Mouse (Mus musculus) olfactory bulb, adult 2 months (tissue): ENCODE results near the gene Pou2f2.
A peak's percentile ranks its signal among the peaks of the same experiment; 100 is the strongest.

Experiments used
- CTCF ChIP-seq: fragments of 200-500 bp; IDR thresholded peaks from 2 replicates; pipeline ENCODE4 v1.5.1; 2012; ENCODE audit warnings: low read depth, mild to moderate bottlenecking, low read length, moderate library complexity; ENCODE audit not compliant: insufficient read depth
- POLR2A ChIP-seq: fragments of 200-500 bp; IDR thresholded peaks from 2 replicates; pipeline ENCODE4 v1.6.1; 2012; ENCODE audit warnings: mild to moderate bottlenecking, low read depth, low read length, moderate library complexity; ENCODE audit not compliant: insufficient read depth

- TF ChIP-seq CTCF (0 out of 2 replicates have a peak, but pooled peaks have one; percentile 5), POLR2A (no peak)
Observed at GRCm38 (mm10) chr7:25178787-25179605, 530 bp downstream of the Pou2f2 start.
